Mouse (Mus musculus) lung, embryonic 14.5 days (tissue): ENCODE measurements around the gene Gprc5d. TPM values are rescaled to one million over a fixed set of nuclear protein-coding genes. Genes with fewer than 3 reads are reported as not detected.

Experiments used
- ATAC-seq: fragments of 200-750 bp; cut with Nextera tagmentation; 2 replicates; pipeline ENCODE4 v1.8.0; 2017; ENCODE audit warnings: mild to moderate bottlenecking, moderate TSS enrichment, moderate library complexity; ENCODE audit not compliant: insufficient read depth
- DNase-seq: peaks from one replicate; pipeline ENCODE4 v3.0.0-alpha.2; 2015
- H3K27ac ChIP-seq: fragments of 300-500 bp; sonication (generic); 2 replicates; pipeline ENCODE4 v1.5.1; 2014; ENCODE audit warnings: low read depth, mild to moderate bottlenecking, moderate library complexity
- H3K27me3 ChIP-seq: fragments of 300-500 bp; sonication (generic); 2 replicates; pipeline ENCODE4 v1.6.1; 2014; ENCODE audit warnings: low read length, control low read depth; ENCODE audit not compliant: insufficient read depth
- H3K36me3 ChIP-seq: fragments of 300-500 bp; sonication (generic); 2 replicates; pipeline ENCODE4 v1.6.1; 2014; ENCODE audit warnings: control low read depth; ENCODE audit not compliant: insufficient read depth
- H3K4me1 ChIP-seq: fragments of 300-500 bp; sonication (generic); 2 replicates; pipeline ENCODE4 v1.6.1; 2014; ENCODE audit warnings: antibody characterized with exemption, control low read depth; ENCODE audit not compliant: insufficient read depth
- H3K4me2 ChIP-seq: fragments of 300-500 bp; sonication (generic); 2 replicates; pipeline ENCODE4 v1.6.1; 2014; ENCODE audit warnings: mild to moderate bottlenecking
- H3K4me3 ChIP-seq: fragments of 300-500 bp; sonication (generic); 2 replicates; pipeline ENCODE4 v1.5.1; 2014; ENCODE audit warnings: low read depth, low read length
- H3K9ac ChIP-seq: fragments of 300-500 bp; sonication (generic); 2 replicates; pipeline ENCODE4 v1.6.1; 2014
- H3K9me3 ChIP-seq: fragments of 300-500 bp; sonication (generic); 2 replicates; pipeline ENCODE4 v1.6.1; 2016; ENCODE audit warnings: low read depth, low read length, control low read depth
- CTCF ChIP-seq: IDR thresholded peaks from 2 replicates; pipeline ENCODE4 v1.5.1; 2016; ENCODE audit warnings: antibody characterized with exemption, low read depth
- WGBS: fragments of 180-500 bp; shearing (Covaris S2); extraction: QIAGEN DNeasy Blood & Tissue Kit; methylation state at CpG from one replicate; pipeline ENCODE4 v1.1.7; 2014; 5-methylcytosine and 5-hydroxymethylcytosine counted together
- polyA plus RNA-seq: library from polyadenylated mRNA; unstranded; fragments of >200 nt; fragmentation: Nextera tagmentation; extraction: Ambion mirVana; gene quantifications from 2 replicates; pipeline ENCODE4 v1.2.1, GENCODE M21; 2014

Gene Gprc5d
- polyA plus RNA-seq, 1 experiment from 2014 or later, result not detected

DNA sequence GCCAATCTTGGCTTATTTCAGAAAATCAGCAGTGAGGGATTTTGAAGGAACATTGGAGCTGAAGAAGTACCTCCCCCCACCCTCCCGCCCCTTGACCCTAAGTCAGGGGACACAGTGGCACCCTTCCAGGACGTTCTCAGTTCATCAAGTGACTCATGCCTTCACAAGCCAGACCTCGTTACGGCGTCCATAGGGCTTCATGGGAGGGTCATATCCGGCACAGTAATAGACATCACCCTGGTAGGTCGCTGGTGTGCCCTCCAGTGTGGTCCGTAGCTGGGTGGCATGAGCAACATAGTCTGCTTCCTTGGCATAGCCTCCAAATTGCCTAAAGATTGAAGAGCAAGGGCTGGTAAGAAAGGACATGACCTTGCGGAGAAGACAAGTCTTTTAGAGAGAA is 19.7 kb upstream of the Gprc5d start:
- no peaks in the 10 kb centered on the region for H3K36me3 ChIP-seq
- H3K4me2 ChIP-seq, result no peak overlapping the region
- no peak overlapping the region for H3K9ac ChIP-seq
- no peak; the same call in 1 of the 2 replicates for ATAC-seq
- no peak overlapping the region; the same call in 1 of the 2 replicates for H3K27ac ChIP-seq
- 62% methylated on average over 9 of the region's 9 CpGs for WGBS
- DNase-seq, result peak; percentile 50
- H3K9me3 ChIP-seq, result no peaks in the 10 kb centered on the region
- no peaks in the 10 kb centered on the region for H3K27me3 ChIP-seq
- no peak for TF ChIP-seq CTCF
- H3K4me3 ChIP-seq, result no peak overlapping the region
- peaks cover 16% of the 10 kb centered on the region for H3K4me1 ChIP-seq

DNA sequence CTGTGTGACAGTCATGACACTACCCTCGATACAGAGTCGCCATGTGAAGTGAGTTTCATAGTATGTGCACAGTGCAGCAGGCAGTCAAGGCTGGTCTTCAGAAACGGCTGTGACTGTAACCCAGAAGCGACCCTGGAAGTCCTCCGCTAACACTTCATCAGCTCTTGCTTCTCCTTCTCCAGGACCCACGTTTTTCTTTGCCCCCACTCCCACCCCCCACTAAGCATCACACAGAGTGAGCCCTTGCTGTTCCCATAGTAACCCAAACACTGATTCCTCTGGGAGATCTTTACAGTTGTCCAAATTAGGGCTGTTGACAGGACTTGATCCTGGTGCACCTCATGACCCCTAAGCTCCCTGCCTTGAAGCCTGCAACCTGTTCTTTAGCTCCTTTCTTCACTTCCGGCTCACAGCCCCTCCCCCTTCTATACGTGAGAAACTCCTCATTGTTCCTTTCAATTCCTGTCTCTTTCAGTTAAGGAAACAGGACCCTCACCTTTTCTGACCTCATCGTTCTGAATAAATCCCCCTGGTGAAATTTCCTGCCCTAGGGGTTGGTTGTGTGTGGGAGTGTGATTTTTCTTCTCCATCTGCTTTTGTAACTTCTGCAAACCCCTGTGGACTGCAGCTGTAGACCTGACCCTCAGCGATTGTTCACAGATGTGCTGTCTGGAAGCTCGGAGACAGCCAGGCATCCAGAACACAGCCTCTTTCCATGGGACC is 18.5 kb upstream of the Gprc5d start:
- DNase-seq, result peak; percentile 76
- no peak overlapping the region for H3K4me3 ChIP-seq
- H3K27ac ChIP-seq, result peak overlapping the region; percentile 43; the same call in 1 of the 2 replicates
- H3K9ac ChIP-seq, result no peak overlapping the region
- H3K9me3 ChIP-seq, result no peaks in the 10 kb centered on the region
- H3K4me2 ChIP-seq, result peak overlapping the region; percentile 18; the same call in 1 of the 2 replicates
- peaks cover 16% of the 10 kb centered on the region for H3K4me1 ChIP-seq
- 20% methylated on average over 11 of the region's 11 CpGs for WGBS
- no peaks in the 10 kb centered on the region for H3K36me3 ChIP-seq
- H3K27me3 ChIP-seq, result no peaks in the 10 kb centered on the region
- ATAC-seq, result peak; percentile 82
- no peak for TF ChIP-seq CTCF

DNA sequence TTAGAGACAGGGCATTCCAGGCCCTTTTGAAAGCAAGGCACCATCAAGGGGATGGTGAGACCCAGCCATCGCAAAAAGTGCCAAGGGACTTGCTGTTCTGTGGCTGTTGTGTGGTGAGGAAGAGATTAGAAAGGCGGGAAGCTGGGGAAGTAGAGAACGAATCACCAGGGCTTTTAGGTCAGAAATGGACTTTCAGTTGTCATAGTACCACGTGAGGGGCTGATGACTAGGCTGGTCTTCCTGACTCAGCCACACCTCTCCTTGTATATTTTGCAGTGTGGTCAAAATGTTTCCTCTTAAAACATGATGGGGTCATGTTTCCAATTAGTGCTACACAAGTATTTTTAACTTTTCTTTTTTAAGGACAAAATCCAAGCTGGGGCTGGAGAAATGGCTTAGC is 17.7 kb upstream of the Gprc5d start:
- Histone ChIP-seq H3K9me3 (no peaks in the 10 kb centered on the region), H3K36me3 (no peaks in the 10 kb centered on the region), H3K9ac (no peak overlapping the region), H3K27me3 (no peaks in the 10 kb centered on the region), H3K4me3 (no peak overlapping the region), H3K4me1 (peaks cover 16% of the 10 kb centered on the region), H3K4me2 (no peak overlapping the region), H3K27ac (no peak overlapping the region)
- no peak for TF ChIP-seq CTCF
- WGBS, result 60% methylated on average over 4 of the region's 4 CpGs
- DNase-seq (peak; percentile 7), ATAC-seq (no peak)

DNA sequence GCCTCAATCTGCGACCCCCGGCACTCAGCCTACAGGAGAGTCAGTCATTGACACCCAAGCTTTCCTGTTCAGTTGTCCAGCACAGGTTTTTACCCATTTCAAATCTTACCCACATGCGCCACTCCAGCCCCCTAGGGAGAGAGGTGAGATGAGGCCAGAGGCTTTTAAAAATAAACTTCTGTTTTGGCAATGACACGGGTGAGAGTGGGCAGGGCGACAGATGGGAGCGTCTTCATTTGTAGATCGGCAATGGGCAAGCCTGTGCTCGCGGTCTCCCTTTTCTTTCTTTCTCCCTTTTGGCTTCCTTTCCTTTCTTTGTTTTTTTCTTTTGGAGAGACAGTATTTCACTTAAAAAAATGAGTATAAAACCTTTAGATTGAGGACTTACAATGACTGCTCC is 15.4 kb upstream of the Gprc5d start:
- no peak for ATAC-seq
- Histone ChIP-seq H3K36me3 (no peaks in the 10 kb centered on the region), H3K4me2 (no peak overlapping the region), H3K27me3 (no peaks in the 10 kb centered on the region), H3K4me3 (no peak overlapping the region), H3K27ac (no peak overlapping the region), H3K4me1 (peaks cover 16% of the 10 kb centered on the region), H3K9ac (no peak overlapping the region), H3K9me3 (no peaks in the 10 kb centered on the region)
- no peak for TF ChIP-seq CTCF
- DNase-seq, result no peak
- WGBS, result 89% methylated on average over 9 of the region's 9 CpGs

DNA sequence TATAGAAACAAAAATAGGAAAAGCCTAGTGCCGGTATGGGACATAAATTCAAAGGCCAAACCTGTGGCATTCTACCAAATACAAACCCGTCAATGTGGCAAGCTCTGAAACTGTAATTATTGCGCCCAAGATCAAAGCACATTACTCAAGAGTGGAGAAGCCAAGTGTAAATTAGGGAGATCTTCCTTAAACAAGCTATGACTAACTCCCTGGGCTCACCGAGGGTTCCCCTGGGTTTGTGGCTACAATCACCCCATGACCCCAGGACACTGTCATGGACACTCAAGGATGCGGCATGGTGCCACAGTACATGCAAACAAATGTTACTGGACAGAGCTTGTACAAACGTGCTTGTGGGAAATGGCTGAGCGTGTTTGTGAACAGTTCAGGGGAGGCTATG is 15.0 kb upstream of the Gprc5d start:
- Histone ChIP-seq H3K9me3 (no peaks in the 10 kb centered on the region), H3K4me1 (peaks cover 16% of the 10 kb centered on the region), H3K27ac (no peak overlapping the region), H3K27me3 (no peaks in the 10 kb centered on the region), H3K4me2 (no peak overlapping the region), H3K9ac (no peak overlapping the region), H3K4me3 (no peak overlapping the region), H3K36me3 (no peaks in the 10 kb centered on the region)
- 75% methylated on average over 7 of the region's 7 CpGs for whole genome bisulfite sequencing
- TF ChIP-seq CTCF, result no peak
- no peak for DNase-seq
- no peak for ATAC-seq

DNA sequence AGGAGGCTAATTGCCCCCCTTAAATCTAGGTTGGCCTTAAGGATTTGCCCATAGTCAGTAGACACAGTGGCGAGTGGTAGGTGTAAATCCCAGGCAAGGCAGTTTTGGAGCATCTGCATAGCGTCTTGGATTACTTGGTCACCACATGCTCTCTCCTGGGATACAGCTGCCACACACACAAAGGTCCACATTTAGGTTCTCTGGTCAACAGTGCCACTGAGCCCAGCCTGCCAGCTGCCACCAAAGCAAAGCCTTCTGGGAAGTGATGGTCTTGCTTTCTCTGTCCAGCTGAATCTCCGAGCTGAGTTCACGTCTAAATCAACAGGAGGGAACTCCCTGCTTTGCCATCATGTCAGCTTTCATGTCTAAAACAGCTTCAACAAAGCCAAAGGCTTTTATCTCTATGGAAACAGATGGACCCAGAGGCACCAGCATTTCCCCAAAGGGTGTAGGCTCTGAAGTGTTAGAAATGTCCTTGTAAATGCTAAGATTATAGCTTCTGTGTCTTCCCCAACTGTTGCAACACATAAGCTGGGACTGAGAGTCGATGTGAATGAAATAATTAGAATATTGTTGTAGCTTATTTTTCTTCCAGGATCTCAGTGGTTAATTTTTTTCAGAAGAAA is 6.8 kb upstream of the Gprc5d start:
- no peaks in the 10 kb centered on the region for H3K4me1 ChIP-seq
- no peak overlapping the region for H3K27ac ChIP-seq
- DNase-seq, result no peak
- TF ChIP-seq CTCF, result no peak
- no peaks in the 10 kb centered on the region for H3K27me3 ChIP-seq
- H3K9me3 ChIP-seq, result no peaks in the 10 kb centered on the region
- ATAC-seq, result no peak
- H3K9ac ChIP-seq, result no peak overlapping the region
- no peak overlapping the region for H3K4me2 ChIP-seq
- H3K4me3 ChIP-seq, result no peak overlapping the region
- 47% methylated on average over 5 of the region's 5 CpGs for WGBS
- H3K36me3 ChIP-seq, result no peaks in the 10 kb centered on the region

DNA sequence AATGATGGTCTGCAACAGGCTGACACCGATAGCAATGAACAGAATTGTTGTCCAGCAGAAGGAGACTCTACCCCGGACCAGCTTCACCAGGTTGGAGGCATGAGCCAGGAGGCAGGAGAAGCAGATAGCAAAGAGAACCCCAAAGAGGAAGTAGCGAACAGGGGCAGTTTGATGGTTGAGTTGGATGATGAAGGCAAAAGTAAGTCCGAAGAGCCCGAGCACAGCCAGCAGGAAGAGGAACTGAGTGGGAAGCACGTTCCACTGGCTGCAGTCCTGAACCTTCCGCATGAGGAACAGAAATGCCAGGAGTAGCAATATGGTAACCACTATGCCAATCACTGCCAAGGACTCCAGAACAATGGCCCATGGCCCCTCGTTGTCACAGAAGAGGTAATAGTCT is 1.6 kb downstream of the Gprc5d start:
- DNase-seq (no peak), ATAC-seq (no peak)
- H3K36me3 ChIP-seq, result no peaks in the 10 kb centered on the region
- H3K27me3 ChIP-seq, result no peaks in the 10 kb centered on the region
- no peaks in the 10 kb centered on the region for H3K4me1 ChIP-seq
- H3K9ac ChIP-seq, result no peak overlapping the region
- WGBS, result 92% methylated on average over 8 of the region's 8 CpGs
- no peak overlapping the region for H3K27ac ChIP-seq
- no peak overlapping the region for H3K4me3 ChIP-seq
- H3K9me3 ChIP-seq, result no peaks in the 10 kb centered on the region
- no peak for TF ChIP-seq CTCF
- no peak overlapping the region for H3K4me2 ChIP-seq
